Mouse (Mus musculus) liver, embryonic 14.5 days (tissue): Measurements from ENCODE around the gene Oxtr.

Experiments
- CTCF ChIP-seq: IDR thresholded peaks from 2 replicates; pipeline ENCODE4 v1.5.1; 2016; ENCODE audit warnings: antibody characterized with exemption, low read depth, control low read depth
- EP300 ChIP-seq: IDR thresholded peaks from 2 replicates; pipeline ENCODE4 v1.6.1; 2016; ENCODE audit warnings: antibody characterized with exemption, low read depth

DNA sequence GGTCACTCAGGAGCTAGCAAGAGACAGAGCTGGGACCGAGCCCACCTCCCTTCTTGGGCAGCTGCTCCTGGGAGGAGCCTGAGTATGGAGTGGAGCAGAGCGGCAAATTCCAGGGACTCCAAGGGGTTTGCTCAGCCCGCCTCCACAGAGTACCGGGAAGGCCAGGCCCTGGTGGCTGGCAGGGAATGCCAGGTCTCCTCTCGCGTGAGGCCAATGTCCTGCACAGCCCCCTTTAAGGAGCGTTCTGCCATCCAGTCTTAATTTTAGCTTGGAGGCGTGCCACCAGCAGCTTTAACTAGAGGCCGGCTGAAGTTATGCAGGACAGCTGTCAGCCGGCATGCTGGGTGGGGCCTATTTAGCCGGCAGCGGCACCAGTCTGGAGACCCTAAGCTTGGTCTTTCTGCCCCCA lies 30.4 kb downstream of the Oxtr start, which contains the start of gene Cav3:
- TF ChIP-seq CTCF (no peak), EP300 (no peak)
